25 mouse cellular contexts compared by ENCODE assay signal in the genomic region with DNA sequence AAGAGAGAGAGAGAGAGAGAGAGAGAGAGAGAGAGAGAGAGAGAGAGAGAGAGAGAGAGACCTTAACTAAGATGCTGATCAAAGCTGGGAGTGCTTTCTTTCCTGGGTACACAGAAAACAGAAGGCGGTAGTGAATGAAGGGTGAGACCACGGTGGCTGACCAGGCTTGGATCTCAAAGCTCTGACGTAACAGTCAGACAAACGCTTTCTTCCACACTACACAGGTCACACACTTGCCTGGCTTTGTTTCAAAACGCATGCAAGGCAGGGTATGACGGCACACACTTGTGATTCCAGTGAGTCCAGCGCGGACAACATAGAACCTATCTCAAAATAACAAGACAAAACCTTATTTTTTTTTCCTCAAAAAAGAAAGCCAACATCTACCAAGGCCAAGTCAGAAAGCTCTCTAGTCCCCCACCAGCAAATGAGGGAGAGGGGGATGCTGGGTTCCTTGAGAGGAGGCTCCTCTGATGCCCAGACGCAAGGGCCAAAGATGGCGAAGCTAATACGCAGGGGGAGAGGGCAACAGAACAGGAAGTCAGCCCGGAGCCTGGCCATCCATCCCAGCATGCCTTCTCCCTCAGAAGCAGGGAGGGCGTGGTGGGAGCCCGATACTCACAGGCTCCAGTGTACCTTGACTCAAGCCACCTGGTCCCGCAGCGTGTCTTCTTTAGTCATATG.
A peak's percentile ranks its signal among the peaks of the same experiment; 100 is the strongest.
DNase-seq lines count a peak whose midpoint lies in the region; ATAC-seq and TF ChIP-seq lines count a peak whose summit lies in the region.
"Had no signal": no experiment of that assay in that cellular context is flagged by ENCODE, and none has a peak within 500 bp of the region (broad histone marks: within the 10 kb centered on the region; RNA-seq: fewer than 3 reads in every experiment).

No protein-coding gene starts in this region.

- H3K9ac ChIP-seq in midbrain, embryonic 11.5 days (ENCODE audit: low read length) = no peak overlapping the region
- H3K9ac ChIP-seq in midbrain, postnatal 0 days (replicated peaks; ENCODE audit: low read length, poor library complexity, severe bottlenecking) = no peak overlapping the region
- H3K9ac ChIP-seq in ES-E14 (ENCODE audit: insufficient read depth, low read depth, low read length, poor library complexity, severe bottlenecking) = peak overlapping the region; percentile 94
- H3K9ac ChIP-seq in stomach, postnatal 0 days (ENCODE audit: low read length) = no peak overlapping the region
- H3K9ac ChIP-seq: forebrain, embryonic 13.5 days; heart, embryonic 13.5 days; hindbrain, embryonic 12.5 days; intestine, embryonic 15.5 days had no signal

- no peak for TF ChIP-seq EP300 in stomach, postnatal 0 days (optimal IDR thresholded peaks at IDR 0.05)

- no peaks in the 10 kb centered on the region for H3K9me3 ChIP-seq in midbrain, embryonic 11.5 days (ENCODE audit: control insufficient read depth, low read length)
- no peaks in the 10 kb centered on the region for H3K9me3 ChIP-seq in midbrain, postnatal 0 days (ENCODE audit: low read length)
- H3K9me3 ChIP-seq in ES-E14 (ENCODE audit: control insufficient read depth, insufficient read depth, low read depth, low read length) = no peaks in the 10 kb centered on the region
- H3K9me3 ChIP-seq in stomach, postnatal 0 days (ENCODE audit: control insufficient read depth, low read length) = no peaks in the 10 kb centered on the region
- H3K9me3 ChIP-seq: forebrain, embryonic 13.5 days; heart, embryonic 10.5 days; intestine, embryonic 15.5 days had no signal

- no peaks in the 10 kb centered on the region for H3K27me3 ChIP-seq in midbrain, embryonic 11.5 days (ENCODE audit: control insufficient read depth, insufficient read depth, low read length)
- H3K27me3 ChIP-seq in midbrain, postnatal 0 days (ENCODE audit: insufficient read depth, low read length) = no peaks in the 10 kb centered on the region
- H3K27me3 ChIP-seq in stomach, postnatal 0 days (ENCODE audit: control insufficient read depth, insufficient read depth, low read length) = no peaks in the 10 kb centered on the region
- H3K27me3 ChIP-seq: CH12.LX; forebrain, embryonic 13.5 days; intestine, embryonic 15.5 days had no signal

- no peaks in the 10 kb centered on the region for H3K36me3 ChIP-seq in midbrain, embryonic 11.5 days (ENCODE audit: control insufficient read depth, insufficient read depth, low read length)
- no peaks in the 10 kb centered on the region for H3K36me3 ChIP-seq in midbrain, postnatal 0 days (ENCODE audit: insufficient read depth, low read length)
- peaks cover 2% of the 10 kb centered on the region; the same call in 1 of the 2 replicates for H3K36me3 ChIP-seq in ES-E14 (ENCODE audit: control insufficient read depth, insufficient read depth, low read length, poor library complexity, severe bottlenecking)
- no peaks in the 10 kb centered on the region for H3K36me3 ChIP-seq in stomach, postnatal 0 days (ENCODE audit: control insufficient read depth, insufficient read depth, low read length)
- H3K36me3 ChIP-seq: forebrain, embryonic 10.5 days; heart, embryonic 10.5 days; heart, embryonic 13.5 days; hindbrain, embryonic 12.5 days; intestine, embryonic 15.5 days had no signal

- ATAC-seq in midbrain, embryonic 11.5 days (ENCODE audit: low FRiP score) = no peak
- no peak for ATAC-seq in midbrain, postnatal 0 days (ENCODE audit: low FRiP score)
- peak; percentile 34; the same call in 1 of the 2 replicates for ATAC-seq in stomach, postnatal 0 days (ENCODE audit: low FRiP score, low TSS enrichment)
- ATAC-seq: forebrain, embryonic 13.5 days; forebrain, embryonic 16.5 days; hindbrain, embryonic 16.5 days; intestine, embryonic 15.5 days had no signal

- TF ChIP-seq CTCF in midbrain, postnatal 0 days (IDR thresholded peaks at IDR 0.05) = no peak
- no peak for TF ChIP-seq CTCF in stomach, postnatal 0 days (IDR thresholded peaks at IDR 0.05; ENCODE audit: low read depth)

- H3K4me1 ChIP-seq in midbrain, embryonic 11.5 days (ENCODE audit: control insufficient read depth, insufficient read depth, low read length) = no peaks in the 10 kb centered on the region
- no peaks in the 10 kb centered on the region for H3K4me1 ChIP-seq in midbrain, postnatal 0 days (ENCODE audit: insufficient read depth, low read length)
- peaks cover 25 to 30% of the 10 kb centered on the region in 2 experiments for H3K4me1 ChIP-seq in ES-E14 (ENCODE audit: control insufficient read depth in 2 of 2, insufficient read depth in 2 of 2, low read length in 2 of 2, poor library complexity in 1 of 2)
- no peaks in the 10 kb centered on the region for H3K4me1 ChIP-seq in stomach, postnatal 0 days (replicated peaks; ENCODE audit: control insufficient read depth, insufficient read depth)
- H3K4me1 ChIP-seq: forebrain, embryonic 13.5 days; hindbrain, embryonic 12.5 days; intestine, embryonic 15.5 days had no signal

- 92% methylated on average over 16 of the region's 16 CpGs for WGBS in midbrain, embryonic 11.5 days
- WGBS in midbrain, postnatal 0 days = 90% methylated on average over 16 of the region's 16 CpGs
- WGBS in stomach, postnatal 0 days = 65% methylated on average over 16 of the region's 16 CpGs

- peak; percentile 69 for DNase-seq in midbrain, embryonic 11.5 days (ENCODE audit: low spot score, missing footprints)
- no peak for DNase-seq in midbrain, postnatal 0 days (ENCODE audit: low spot score)
- DNase-seq in ES-E14 (ENCODE audit: low read depth, low spot score) = no peak
- DNase-seq in stomach, postnatal 0 days (ENCODE audit: low spot score) = no peak
- DNase-seq in kidney, adult 11 months = no peak
- no peak for DNase-seq in kidney, adult 18-20 months
- DNase-seq: adrenal gland, postnatal 10 days; adrenal gland, postnatal 36 days; B cell, adult 2 months; cerebellum, adult 18-20 months; cerebellum, adult 9-10 months; cerebellum, postnatal 14 days; gastrocnemius, postnatal 10 days; gastrocnemius, postnatal 36 days; heart, adult 2 months; kidney, adult 2 months had no signal

- in situ Hi-C loops in ES-E14 (cut with MboI; ENCODE audit: low sequenced_read_pairs in 2 of 2, unreplicated experiment in 2 of 2) = no loop called here

- H3K4me2 ChIP-seq in midbrain, embryonic 11.5 days = no peak overlapping the region
- H3K4me2 ChIP-seq in midbrain, postnatal 0 days (ENCODE audit: low read depth, low read length, poor library complexity, severe bottlenecking) = no peak overlapping the region
- no peak overlapping the region for H3K4me2 ChIP-seq in stomach, postnatal 0 days (replicated peaks; ENCODE audit: low read depth)
- H3K4me2 ChIP-seq: forebrain, embryonic 13.5 days; heart, embryonic 13.5 days; hindbrain, embryonic 12.5 days; intestine, embryonic 15.5 days had no signal

- no peak overlapping the region for H3K27ac ChIP-seq in midbrain, embryonic 11.5 days (ENCODE audit: low read depth, low read length)
- H3K27ac ChIP-seq in midbrain, postnatal 0 days (ENCODE audit: low read depth, low read length) = no peak overlapping the region
- H3K27ac ChIP-seq in ES-E14 (ENCODE audit: insufficient read depth, low read depth, low read length, poor library complexity, severe bottlenecking) = peak overlapping the region; percentile 100
- no peak overlapping the region for H3K27ac ChIP-seq in stomach, postnatal 0 days (replicated peaks)
- H3K27ac ChIP-seq: forebrain, embryonic 10.5 days; forebrain, embryonic 13.5 days; heart, adult 2 months; heart, embryonic 10.5 days; heart, embryonic 13.5 days; hindbrain, embryonic 12.5 days; intestine, embryonic 15.5 days had no signal

- no peak overlapping the region for H3K4me3 ChIP-seq in midbrain, embryonic 11.5 days (ENCODE audit: low read depth, low read length)
- H3K4me3 ChIP-seq in midbrain, postnatal 0 days (ENCODE audit: low read depth, low read length) = no peak overlapping the region
- H3K4me3 ChIP-seq in ES-E14 (ENCODE audit: insufficient read depth in 1 of 2, low read depth in 1 of 2, low read length in 2 of 2, poor library complexity in 1 of 2, severe bottlenecking in 1 of 2) = peak overlapping the region; percentile 15 to 40; a peak in 3 of 4 replicates
- no peak overlapping the region for H3K4me3 ChIP-seq in stomach, postnatal 0 days (ENCODE audit: low read depth, low read length)
- H3K4me3 ChIP-seq: forebrain, embryonic 10.5 days; forebrain, embryonic 13.5 days; heart, adult 2 months; heart, embryonic 10.5 days; heart, embryonic 13.5 days; hindbrain, embryonic 12.5 days; intestine, embryonic 15.5 days had no signal

TF ChIP-seq in ES-E14, 5 proteins besides CTCF, POLR2A, EP300 and RAD21:
- no peak for TF ChIP-seq ZC3H11A (IDR thresholded peaks at IDR 0.05; ENCODE audit: borderline replicate concordance, low read depth, low read length)
- TF ChIP-seq CHD2 (IDR thresholded peaks at IDR 0.05; ENCODE audit: low read depth, low read length) = no peak
- no peak for TF ChIP-seq MAFK (IDR thresholded peaks at IDR 0.05; ENCODE audit: insufficient read depth, low read depth, low read length)
- TF ChIP-seq ZNF384 (IDR thresholded peaks at IDR 0.05; ENCODE audit: low read depth, low read length) = no peak

Comparison
In these comparisons a context has a peak if more than half of its experiments do, and no peak if none do; other contexts are left out.
1. H3K4me3 ChIP-seq: peak in ES-E14 (2 of 2); none in midbrain, embryonic 11.5 days (single experiment), midbrain, postnatal 0 days (single experiment) and stomach, postnatal 0 days (single experiment).